Mouse (Mus musculus) cortical plate, adult 2 months (tissue): ENCODE data around the gene Ctf2.

Experiments used
- CTCF ChIP-seq: fragments of 200-500 bp; IDR thresholded peaks from 2 replicates; pipeline ENCODE4 v1.5.1; 2011; ENCODE audit warnings: mild to moderate bottlenecking, control low read depth, low read length; ENCODE audit not compliant: insufficient read depth; ENCODE audit errors: extremely low read depth
- POLR2A ChIP-seq: fragments of 200-500 bp; IDR thresholded peaks from 2 replicates; pipeline ENCODE4 v1.6.1; 2011; ENCODE audit warnings: mild to moderate bottlenecking, low read length, control low read depth; ENCODE audit not compliant: insufficient read depth; ENCODE audit errors: extremely low read depth

- TF ChIP-seq POLR2A (no peak), CTCF (peak; percentile 33; the same call in 1 of the 2 replicates)
Observed at GRCm38 (mm10) chr7:127677077-127677476, 54.9 kb downstream of the Ctf2 start.
